Mouse (Mus musculus): ENCODE results near the gene Zfp62. TPM values are rescaled to one million over a fixed set of nuclear protein-coding genes. Genes with fewer than 3 reads are reported as not detected.

The Zfp62 gene
- polyA plus RNA-seq, 1 experiment from 2014 or later: 36.0 TPM

DNA sequence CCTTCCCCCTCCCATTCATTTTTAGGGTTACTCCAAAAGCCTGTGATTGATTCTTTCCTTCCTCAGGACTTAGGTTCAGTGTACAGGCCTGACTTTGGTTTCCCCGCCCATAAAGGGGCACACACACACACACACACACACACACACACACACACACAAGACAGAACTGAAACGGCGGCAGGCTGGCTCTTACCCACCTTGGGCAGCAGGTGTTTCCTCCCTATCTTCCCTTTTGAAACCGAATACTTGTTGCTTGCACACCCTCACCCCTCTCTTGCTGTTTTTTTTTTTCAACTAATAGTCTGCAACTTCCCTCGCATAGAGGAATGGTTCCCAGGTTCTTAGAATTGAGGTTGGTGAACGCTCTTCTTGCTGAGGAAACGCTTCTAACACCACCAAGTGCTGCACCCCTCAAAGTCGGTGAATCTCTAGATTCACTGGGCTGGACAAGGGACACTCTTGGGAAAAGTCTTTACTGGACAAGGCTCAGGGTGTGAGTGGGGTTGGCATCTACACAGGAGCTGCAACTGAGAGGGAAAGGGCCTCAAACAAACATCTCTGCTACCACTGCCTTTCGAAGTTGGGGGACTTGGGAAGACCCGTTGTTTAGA lies 46.8 kb downstream of the Zfp62 start:
- 14% methylated on average over 10 of the region's 10 CpGs for WGBS
- no peaks in the 10 kb centered on the region for H3K9me3 ChIP-seq (replicated peaks)
- H3K9ac ChIP-seq: peak overlapping the region; percentile 81
- H3K4me2 ChIP-seq (replicated peaks): peak overlapping the region; percentile 74
- ATAC-seq (ENCODE audit: insufficient number of reproducible peaks, low FRiP score, low TSS enrichment, low read depth): no peak
- peak overlapping the region; percentile 76 for H3K4me3 ChIP-seq (replicated peaks)
- peak overlapping the region; percentile 95 for H3K27ac ChIP-seq (replicated peaks)
- H3K4me1 ChIP-seq: peaks cover 68% of the 10 kb centered on the region
- peaks cover 17% of the 10 kb centered on the region for H3K36me3 ChIP-seq
- H3K27me3 ChIP-seq: no peaks in the 10 kb centered on the region

DNA sequence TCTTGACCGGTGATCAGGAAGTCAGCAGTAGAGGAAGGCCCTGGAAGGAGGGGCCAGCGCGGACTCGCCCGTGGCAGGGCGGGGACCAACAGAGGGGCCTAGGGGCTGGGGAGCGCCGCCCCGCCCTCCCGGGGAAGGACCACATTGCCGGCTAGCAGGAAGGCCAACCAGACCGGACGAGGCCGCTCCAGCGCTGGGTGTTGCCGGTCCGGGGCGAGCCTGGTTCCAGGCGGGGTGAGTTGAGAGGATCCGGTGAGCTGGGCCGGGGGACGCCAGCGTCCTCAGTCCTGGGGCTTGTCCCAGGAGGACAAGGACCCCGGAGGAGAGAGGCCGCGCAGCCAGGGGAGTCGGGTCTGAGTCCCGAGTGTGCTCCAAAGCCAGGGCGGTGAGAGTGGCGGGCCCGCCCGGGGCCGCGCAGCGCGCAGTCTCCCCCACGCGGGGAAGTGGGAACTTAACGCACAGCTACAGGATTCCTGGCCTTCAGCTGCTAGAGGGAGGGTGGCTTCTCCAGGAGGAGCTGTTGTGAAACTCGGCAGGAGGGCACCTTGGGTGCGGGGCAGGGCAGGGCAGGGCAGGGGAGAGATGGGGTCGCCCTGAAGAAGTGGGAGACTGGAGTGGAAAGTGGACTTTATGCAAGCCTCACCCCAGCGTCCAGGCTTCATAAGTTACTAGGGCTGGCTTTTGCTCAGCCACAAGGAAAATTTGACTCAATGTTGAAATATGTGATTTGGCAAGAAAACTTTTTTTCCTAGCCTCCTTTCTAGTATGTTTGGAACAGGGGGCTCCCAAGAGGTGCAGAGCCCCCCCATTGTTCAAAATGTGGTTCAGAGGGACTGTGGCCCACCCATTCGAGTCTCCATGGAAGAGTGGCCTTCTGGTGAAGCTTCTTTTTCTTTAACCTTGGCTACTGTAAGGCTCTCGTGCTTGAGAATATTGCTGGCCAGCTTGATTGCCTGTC lies 47.6 kb downstream of the Zfp62 start:
- Histone ChIP-seq H3K4me1 (peaks cover 60% of the 10 kb centered on the region), H3K4me2 (replicated peaks) (peak overlapping the region; percentile 74), H3K4me3 (replicated peaks) (peak overlapping the region; percentile 76), H3K9me3 (replicated peaks) (no peaks in the 10 kb centered on the region), H3K27ac (replicated peaks) (peak overlapping the region; percentile 95), H3K36me3 (peaks cover 20% of the 10 kb centered on the region), H3K27me3 (no peaks in the 10 kb centered on the region), H3K9ac (peak overlapping the region; percentile 81)
- WGBS: 1% methylated on average over 45 of the region's 45 CpGs
- peak; percentile 94 for ATAC-seq (ENCODE audit: insufficient number of reproducible peaks, low FRiP score, low TSS enrichment, low read depth)

DNA sequence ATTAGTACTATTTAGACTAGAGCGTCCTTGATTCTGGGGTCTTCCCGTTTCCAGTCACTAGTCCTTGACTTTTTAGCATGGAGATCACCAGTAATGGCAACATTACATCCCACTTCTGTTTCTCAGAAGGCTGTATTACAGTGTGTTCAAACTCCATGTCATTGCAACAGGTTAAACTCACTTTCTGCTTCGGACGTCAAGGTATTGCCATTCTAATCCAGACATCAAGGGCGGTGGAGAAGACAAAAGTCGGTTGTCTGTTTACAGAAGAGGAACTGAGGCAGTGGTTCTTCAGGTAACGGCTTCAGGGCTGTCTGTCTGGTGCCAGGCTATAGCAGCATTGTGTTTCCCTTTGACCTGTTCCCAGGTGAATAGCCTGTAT lies 48.3 kb downstream of the Zfp62 start:
- Histone ChIP-seq H3K9me3 (replicated peaks) (no peaks in the 10 kb centered on the region), H3K36me3 (peaks cover 20% of the 10 kb centered on the region), H3K9ac (peak overlapping the region; percentile 81), H3K4me1 (peaks cover 54% of the 10 kb centered on the region), H3K27me3 (no peaks in the 10 kb centered on the region), H3K4me3 (replicated peaks) (peak overlapping the region; percentile 76), H3K27ac (replicated peaks) (peak overlapping the region; percentile 95), H3K4me2 (replicated peaks) (peak overlapping the region; percentile 74)
- ATAC-seq (ENCODE audit: insufficient number of reproducible peaks, low FRiP score, low TSS enrichment, low read depth): no peak
- 60% methylated on average over 7 of the region's 7 CpGs for WGBS

DNA sequence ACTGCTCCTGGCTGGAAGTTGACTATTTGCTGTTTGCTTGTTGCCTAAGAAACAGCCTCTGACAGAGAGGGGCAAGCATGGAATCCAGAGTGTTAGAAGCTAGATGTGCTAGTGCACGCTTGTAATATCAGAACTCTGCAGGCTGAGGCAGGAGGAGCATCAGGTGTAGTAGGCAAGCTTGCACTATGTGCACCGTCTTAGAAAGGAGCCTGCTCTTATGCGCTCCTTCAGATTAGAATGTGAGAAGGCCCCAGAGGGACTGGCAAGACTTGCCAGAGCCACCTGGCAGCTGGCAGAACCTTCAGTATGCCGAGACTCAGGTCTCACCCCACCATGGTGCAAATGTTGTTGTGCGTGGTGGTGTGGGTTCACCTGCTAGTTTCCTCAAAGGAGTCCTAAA lies 49.0 kb downstream of the Zfp62 start:
- H3K4me3 ChIP-seq (replicated peaks): no peak overlapping the region
- H3K27ac ChIP-seq (replicated peaks): no peak overlapping the region
- no peaks in the 10 kb centered on the region for H3K27me3 ChIP-seq
- WGBS: 86% methylated on average over 5 of the region's 5 CpGs
- no peak overlapping the region for H3K9ac ChIP-seq
- H3K4me2 ChIP-seq (replicated peaks): no peak overlapping the region; the same call in 1 of the 2 replicates
- peaks cover 47% of the 10 kb centered on the region for H3K4me1 ChIP-seq
- no peaks in the 10 kb centered on the region for H3K9me3 ChIP-seq (replicated peaks)
- peaks cover 20% of the 10 kb centered on the region for H3K36me3 ChIP-seq
- no peak for ATAC-seq (ENCODE audit: insufficient number of reproducible peaks, low FRiP score, low TSS enrichment, low read depth)

DNA sequence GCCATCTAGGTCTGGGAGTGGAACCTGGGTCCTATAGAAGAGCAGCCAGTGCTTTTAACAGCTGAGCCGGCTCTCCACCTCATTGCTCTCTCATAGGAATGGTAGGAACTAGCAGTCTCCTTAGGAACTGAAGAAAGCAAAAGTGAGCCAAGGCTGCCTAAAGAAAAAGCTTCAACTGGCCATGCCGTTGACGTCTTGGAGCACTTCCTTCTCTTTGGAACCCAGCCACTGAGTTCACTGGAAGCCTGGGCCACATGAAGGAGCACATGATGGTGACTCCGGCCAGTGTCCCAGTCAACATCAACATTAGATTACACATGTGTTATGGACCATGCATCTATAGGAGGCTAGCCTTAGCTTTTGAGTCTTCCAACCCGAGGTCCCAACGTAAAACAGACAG lies 49.9 kb downstream of the Zfp62 start:
- peaks cover 20% of the 10 kb centered on the region for H3K36me3 ChIP-seq
- WGBS: 89% methylated on average over 6 of the region's 6 CpGs
- H3K9ac ChIP-seq: no peak overlapping the region
- H3K9me3 ChIP-seq (replicated peaks): no peaks in the 10 kb centered on the region
- H3K4me3 ChIP-seq (replicated peaks): no peak overlapping the region
- H3K4me2 ChIP-seq (replicated peaks): no peak overlapping the region
- H3K27me3 ChIP-seq: no peaks in the 10 kb centered on the region
- H3K4me1 ChIP-seq: peaks cover 41% of the 10 kb centered on the region
- H3K27ac ChIP-seq (replicated peaks): no peak overlapping the region
- ATAC-seq (ENCODE audit: insufficient number of reproducible peaks, low FRiP score, low TSS enrichment, low read depth): no peak

DNA sequence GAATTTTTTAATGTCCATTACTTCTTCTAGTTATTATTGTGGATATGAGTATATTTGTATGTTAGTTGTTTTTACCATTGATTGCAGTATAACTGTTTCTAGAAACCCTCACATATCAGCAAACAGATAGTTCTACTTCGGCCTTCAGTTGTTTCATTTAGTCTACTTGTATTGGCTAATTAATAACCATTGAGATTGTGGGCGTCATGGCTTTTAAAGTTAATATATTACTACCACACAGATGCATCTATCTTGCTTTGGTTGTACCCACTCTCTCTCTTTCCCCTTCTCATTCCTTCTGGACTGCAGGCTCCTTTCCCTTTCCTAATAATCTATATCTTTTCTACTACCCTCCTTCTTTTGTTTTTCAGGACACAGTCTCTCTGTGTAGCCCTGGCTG lies 56.2 kb downstream of the Zfp62 start:
- 94% methylated on average over 2 of the region's 2 CpGs for WGBS
- Histone ChIP-seq H3K9me3 (replicated peaks) (no peaks in the 10 kb centered on the region), H3K4me3 (replicated peaks) (no peak overlapping the region), H3K27me3 (no peaks in the 10 kb centered on the region), H3K4me1 (0 out of 2 replicates have a peak, but pooled peaks cover 5% of the 10 kb centered on the region), H3K4me2 (replicated peaks) (no peak overlapping the region), H3K36me3 (peaks cover 31% of the 10 kb centered on the region), H3K27ac (replicated peaks) (no peak overlapping the region), H3K9ac (no peak overlapping the region)
- ATAC-seq (ENCODE audit: insufficient number of reproducible peaks, low FRiP score, low TSS enrichment, low read depth): no peak

DNA sequence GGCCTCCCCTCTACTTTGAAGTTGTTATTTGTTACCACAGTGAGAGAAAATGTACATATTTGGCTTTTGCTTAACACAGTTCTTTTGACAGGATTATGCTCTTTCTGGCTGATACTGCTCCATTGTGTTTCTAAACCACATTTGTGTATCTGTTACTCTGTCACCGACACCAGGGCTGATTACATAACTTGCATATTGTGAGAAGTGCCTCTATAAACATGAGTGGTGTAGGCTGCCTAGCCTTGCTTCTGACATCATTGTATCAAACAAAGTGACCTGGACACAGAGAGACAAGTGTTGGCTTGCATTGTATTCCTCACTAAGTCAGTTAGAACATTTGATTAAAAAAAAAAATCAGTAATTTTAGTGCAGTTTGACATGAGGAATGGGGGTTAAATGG lies 56.7 kb downstream of the Zfp62 start:
- no peak overlapping the region for H3K4me3 ChIP-seq (replicated peaks)
- H3K9ac ChIP-seq: no peak overlapping the region
- 71% methylated on average over 1 of the region's 1 CpGs for WGBS
- peaks cover 34% of the 10 kb centered on the region for H3K36me3 ChIP-seq
- H3K4me2 ChIP-seq (replicated peaks): no peak overlapping the region
- H3K27ac ChIP-seq (replicated peaks): no peak overlapping the region
- no peak for ATAC-seq (ENCODE audit: insufficient number of reproducible peaks, low FRiP score, low TSS enrichment, low read depth)
- no peaks in the 10 kb centered on the region for H3K9me3 ChIP-seq (replicated peaks)
- H3K27me3 ChIP-seq: no peaks in the 10 kb centered on the region
- 0 out of 2 replicates have a peak, but pooled peaks cover 1% of the 10 kb centered on the region for H3K4me1 ChIP-seq

DNA sequence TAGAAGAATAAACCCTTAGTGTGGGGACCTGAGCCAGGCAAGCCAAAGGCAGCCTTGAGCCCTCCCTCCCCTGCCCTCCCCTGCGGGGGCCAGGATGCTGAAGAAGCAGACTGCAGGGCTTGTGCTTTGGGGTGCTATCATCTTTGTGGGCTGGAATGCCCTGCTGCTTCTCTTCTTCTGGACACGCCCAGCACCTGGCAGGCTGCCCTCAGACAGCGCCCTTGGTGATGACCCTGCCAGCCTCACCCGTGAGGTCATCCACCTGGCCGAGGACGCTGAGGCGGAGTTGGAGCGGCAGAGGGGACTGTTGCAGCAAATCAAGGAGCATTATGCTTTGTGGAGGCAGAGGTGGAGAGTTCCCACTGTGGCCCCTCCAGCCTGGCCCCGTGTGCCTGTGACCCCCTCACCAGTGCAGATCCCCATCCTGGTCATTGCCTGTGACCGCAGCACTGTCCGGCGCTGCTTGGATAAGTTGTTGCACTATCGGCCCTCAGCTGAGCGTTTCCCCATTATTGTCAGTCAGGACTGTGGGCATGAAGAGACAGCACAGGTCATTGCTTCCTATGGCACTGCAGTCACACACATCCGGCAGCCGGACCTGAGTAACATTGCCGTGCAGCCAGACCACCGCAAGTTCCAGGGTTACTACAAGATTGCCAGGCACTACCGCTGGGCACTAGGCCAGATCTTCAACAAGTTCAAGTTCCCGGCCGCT lies 57.7 kb downstream of the Zfp62 start:
- 91% methylated on average over 21 of the region's 21 CpGs for WGBS
- Histone ChIP-seq H3K4me3 (replicated peaks) (no peak overlapping the region), H3K27ac (replicated peaks) (no peak overlapping the region), H3K27me3 (no peaks in the 10 kb centered on the region), H3K36me3 (peaks cover 30% of the 10 kb centered on the region), H3K4me1 (no peaks in the 10 kb centered on the region), H3K4me2 (replicated peaks) (no peak overlapping the region), H3K9me3 (replicated peaks) (no peaks in the 10 kb centered on the region), H3K9ac (no peak overlapping the region)
- ATAC-seq (ENCODE audit: insufficient number of reproducible peaks, low FRiP score, low TSS enrichment, low read depth): peak; percentile 13; the same call in 1 of the 2 replicates

DNA sequence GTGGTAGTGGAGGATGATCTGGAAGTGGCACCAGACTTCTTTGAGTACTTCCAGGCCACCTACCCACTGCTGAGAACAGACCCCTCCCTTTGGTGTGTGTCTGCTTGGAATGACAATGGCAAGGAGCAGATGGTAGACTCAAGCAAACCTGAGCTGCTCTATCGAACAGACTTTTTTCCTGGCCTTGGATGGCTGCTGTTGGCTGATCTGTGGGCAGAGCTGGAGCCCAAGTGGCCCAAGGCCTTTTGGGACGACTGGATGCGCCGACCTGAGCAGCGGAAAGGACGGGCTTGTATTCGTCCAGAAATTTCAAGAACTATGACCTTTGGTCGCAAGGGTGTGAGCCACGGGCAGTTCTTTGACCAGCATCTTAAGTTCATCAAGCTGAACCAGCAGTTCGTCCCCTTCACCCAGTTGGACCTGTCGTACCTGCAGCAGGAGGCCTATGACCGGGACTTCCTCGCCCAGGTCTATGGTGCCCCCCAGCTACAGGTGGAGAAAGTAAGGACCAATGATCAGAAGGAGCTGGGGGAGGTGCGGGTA lies 58.3 kb downstream of the Zfp62 start:
- no peaks in the 10 kb centered on the region for H3K9me3 ChIP-seq (replicated peaks)
- H3K36me3 ChIP-seq: peaks cover 30% of the 10 kb centered on the region
- no peaks in the 10 kb centered on the region for H3K4me1 ChIP-seq
- H3K4me2 ChIP-seq (replicated peaks): no peak overlapping the region
- no peak overlapping the region for H3K27ac ChIP-seq (replicated peaks)
- 0 out of 2 replicates have a peak, but pooled peaks have one; percentile 8 for ATAC-seq (ENCODE audit: insufficient number of reproducible peaks, low FRiP score, low TSS enrichment, low read depth)
- 90% methylated on average over 14 of the region's 14 CpGs for WGBS
- no peak overlapping the region for H3K4me3 ChIP-seq (replicated peaks)
- H3K9ac ChIP-seq: no peak overlapping the region
- H3K27me3 ChIP-seq: no peaks in the 10 kb centered on the region

DNA sequence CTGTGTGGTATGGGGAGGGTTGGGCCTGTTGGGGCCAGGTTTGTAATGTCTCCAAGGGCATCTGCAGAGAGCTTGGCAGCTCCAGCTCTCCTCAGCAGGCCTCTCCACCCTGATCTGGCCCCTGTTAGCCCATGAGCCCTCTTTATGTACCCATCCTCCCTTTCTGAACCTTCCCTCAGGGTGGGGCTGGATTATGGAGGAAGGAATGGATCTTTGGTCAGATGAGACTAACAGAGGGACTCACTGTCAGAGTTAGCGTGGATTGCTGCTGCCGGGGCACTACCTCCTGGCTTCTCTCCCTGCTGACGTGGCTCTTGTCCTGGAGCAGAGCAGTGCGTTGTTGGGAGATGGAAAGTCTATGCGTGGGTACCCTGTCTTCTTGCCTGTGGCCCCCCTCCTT lies 59.2 kb downstream of the Zfp62 start:
- ATAC-seq (ENCODE audit: insufficient number of reproducible peaks, low FRiP score, low TSS enrichment, low read depth): no peak
- 82% methylated on average over 5 of the region's 5 CpGs for WGBS
- peaks cover 30% of the 10 kb centered on the region for H3K36me3 ChIP-seq

DNA sequence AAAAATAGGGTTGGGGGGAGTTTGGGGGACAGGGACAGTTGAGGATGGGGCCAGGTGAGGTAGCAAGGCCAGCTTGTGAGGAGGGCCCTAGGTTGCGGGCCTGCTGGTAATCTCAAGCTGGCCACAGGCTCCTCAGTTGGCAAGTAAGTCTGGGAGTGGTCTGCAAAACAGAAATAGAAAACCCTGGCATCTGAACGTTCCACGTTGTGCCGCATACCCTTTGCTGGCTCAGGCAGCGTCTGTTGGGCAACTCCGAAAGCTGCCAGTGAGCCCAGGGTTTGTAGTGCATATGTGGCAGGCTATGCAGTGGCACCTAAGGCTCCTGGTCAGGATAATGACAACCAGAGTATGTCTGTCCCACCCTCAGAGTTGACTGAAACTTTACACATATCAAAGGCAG lies 60.1 kb downstream of the Zfp62 start:
- Histone ChIP-seq H3K27ac (replicated peaks) (no peak overlapping the region), H3K36me3 (peaks cover 30% of the 10 kb centered on the region), H3K4me3 (replicated peaks) (no peak overlapping the region), H3K4me2 (replicated peaks) (no peak overlapping the region), H3K9me3 (replicated peaks) (no peaks in the 10 kb centered on the region), H3K4me1 (no peaks in the 10 kb centered on the region), H3K27me3 (no peaks in the 10 kb centered on the region), H3K9ac (no peak overlapping the region)
- WGBS: 83% methylated on average over 6 of the region's 6 CpGs
- no peak for ATAC-seq (ENCODE audit: insufficient number of reproducible peaks, low FRiP score, low TSS enrichment, low read depth)

More for the DNA sequence above, 59.2 kb downstream of the Zfp62 start:
- Histone ChIP-seq H3K27me3 (no peaks in the 10 kb centered on the region), H3K9ac (no peak overlapping the region), H3K4me3 (replicated peaks) (no peak overlapping the region), H3K4me1 (no peaks in the 10 kb centered on the region), H3K9me3 (replicated peaks) (no peaks in the 10 kb centered on the region), H3K27ac (replicated peaks) (no peak overlapping the region), H3K4me2 (replicated peaks) (no peak overlapping the region)
